Mouse (Mus musculus): ENCODE data around the gene Topors.

- TF ChIP-seq CTCF (conservative IDR thresholded peaks at IDR 0.05; ENCODE audit: low read length) (no peak), NANOG (IDR thresholded peaks at IDR 0.05; ENCODE audit: borderline replicate concordance, low read length) (no peak)
These were observed 9.7 kb upstream of the Topors start, which contains the start of gene Ndufb6 for GRCm38 (mm10) chr4:40279276-40279900.
